Mouse (Mus musculus) midbrain, embryonic 14.5 days (tissue): Measurements from ENCODE around the gene Dennd1a. TPM values are rescaled to one million over a fixed set of nuclear protein-coding genes. Genes with fewer than 3 reads are reported as not detected.

ENCODE experiments used
- ATAC-seq: fragments of 200-750 bp; cut with Nextera tagmentation; 2 replicates; pipeline ENCODE4 v1.8.0; 2017; ENCODE audit warnings: moderate number of reproducible peaks, moderate library complexity; ENCODE audit not compliant: low FRiP score, low TSS enrichment
- DNase-seq: peaks from one replicate; pipeline ENCODE4 v3.0.0-alpha.2; 2015
- H3K27ac ChIP-seq: fragments of 300-500 bp; sonication (generic); replicated peaks from 2 replicates; pipeline ENCODE4 v1.5.1; 2014; ENCODE audit warnings: mild to moderate bottlenecking, low read depth, low read length, moderate library complexity
- H3K27me3 ChIP-seq: fragments of 300-500 bp; sonication (generic); 2 replicates; pipeline ENCODE4 v1.6.1; 2014; ENCODE audit warnings: low read length, control low read depth, mixed read lengths; ENCODE audit not compliant: control insufficient read depth, insufficient read depth
- H3K36me3 ChIP-seq: fragments of 300-500 bp; sonication (generic); 2 replicates; pipeline ENCODE4 v1.6.1; 2014; ENCODE audit warnings: low read length, control low read depth; ENCODE audit not compliant: control insufficient read depth, insufficient read depth
- H3K4me1 ChIP-seq: fragments of 300-500 bp; sonication (generic); 2 replicates; pipeline ENCODE4 v1.6.1; 2014; ENCODE audit warnings: mild to moderate bottlenecking, antibody characterized with exemption, low read length, control low read depth; ENCODE audit not compliant: control insufficient read depth, insufficient read depth
- H3K4me2 ChIP-seq: fragments of 300-500 bp; sonication (generic); 2 replicates; pipeline ENCODE4 v1.6.1; 2014; ENCODE audit warnings: mild to moderate bottlenecking, low read length, moderate library complexity
- H3K4me3 ChIP-seq: fragments of 300-500 bp; sonication (generic); replicated peaks from 2 replicates; pipeline ENCODE4 v1.5.1; 2014; ENCODE audit warnings: low read depth, low read length
- H3K9ac ChIP-seq: fragments of 300-500 bp; sonication (generic); replicated peaks from 2 replicates; pipeline ENCODE4 v1.6.1; 2014; ENCODE audit warnings: mild to moderate bottlenecking, low read length, moderate library complexity
- H3K9me3 ChIP-seq: fragments of 300-500 bp; sonication (generic); 2 replicates; pipeline ENCODE4 v1.6.1; 2016; ENCODE audit warnings: low read length, control low read depth, mixed read lengths; ENCODE audit not compliant: control insufficient read depth
- WGBS: fragments of 180-500 bp; shearing (Covaris S2); extraction: QIAGEN DNeasy Blood & Tissue Kit; methylation state at CpG from one replicate; pipeline ENCODE4 v1.1.7; 2014; 5-methylcytosine and 5-hydroxymethylcytosine counted together
- polyA plus RNA-seq: library from polyadenylated mRNA; unstranded; fragments of >200 nt; fragmentation: Nextera tagmentation; extraction: Ambion mirVana; gene quantifications from 2 replicates; pipeline ENCODE4 v1.2.1, GENCODE M21; 2014

Dennd1a gene
- polyA plus RNA-seq = 16.6 and 18.1 TPM in 2 replicates

DNA sequence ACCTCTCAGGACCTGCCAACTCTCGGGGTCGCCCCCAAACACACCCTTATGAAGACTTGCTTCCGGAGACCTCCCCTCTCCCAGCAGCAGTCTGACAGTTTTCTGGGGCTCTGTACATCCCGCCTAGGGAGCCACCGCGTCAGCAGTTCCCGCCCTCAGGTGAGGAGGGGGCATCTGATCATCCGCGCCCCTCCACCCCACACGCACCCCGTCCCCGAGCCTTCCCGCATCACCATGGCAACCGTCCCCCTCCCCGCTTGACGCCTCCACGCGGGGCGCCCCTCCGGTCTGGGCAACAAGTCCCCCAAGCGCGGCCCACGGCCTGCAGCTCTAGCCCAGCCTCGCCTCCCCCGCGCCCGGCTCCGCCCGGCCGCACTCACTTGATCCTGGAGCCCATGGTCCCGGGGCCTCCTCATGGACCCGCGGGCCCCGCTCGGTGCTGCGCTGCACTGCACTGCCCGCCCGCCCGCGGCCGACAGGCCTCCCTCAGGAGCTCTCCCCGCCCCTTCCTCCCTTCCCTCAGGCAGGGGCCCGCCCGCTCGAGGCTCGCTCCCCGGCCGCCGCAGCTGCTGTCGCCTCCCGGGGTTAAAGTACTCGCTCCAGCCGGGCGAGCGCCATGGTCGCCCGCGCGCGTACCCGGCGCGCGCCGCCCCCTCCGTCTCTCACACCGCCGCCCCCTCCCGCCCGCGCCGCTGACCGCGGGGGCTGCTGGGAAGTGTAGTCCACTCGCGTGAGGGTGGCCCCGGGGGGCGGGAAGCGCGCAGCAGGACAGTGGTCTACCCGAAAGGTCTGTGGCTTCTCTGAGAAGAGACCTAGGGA lies at the start of gene Dennd1a:
Dennd1a (minus strand) TSS at position 658 of the 819 bp plus-strand sequence.
- peak within 1 kb of the TSS; percentile 82 for H3K4me3 ChIP-seq
- H3K36me3 ChIP-seq = no peaks in the 10 kb centered on the region
- peak within 1 kb of the TSS; percentile 81 for H3K9ac ChIP-seq
- WGBS = under 1% methylated on average over 69 of the region's 81 CpGs
- H3K4me1 ChIP-seq = peaks cover 14% of the 10 kb centered on the region
- peak; percentile 94 for DNase-seq
- peak; percentile 94 for ATAC-seq
- H3K9me3 ChIP-seq = no peaks in the 10 kb centered on the region
- H3K27ac ChIP-seq = peak within 1 kb of the TSS; percentile 91
- H3K27me3 ChIP-seq = no peaks in the 10 kb centered on the region
- H3K4me2 ChIP-seq = peak within 1 kb of the TSS; percentile 62

DNA sequence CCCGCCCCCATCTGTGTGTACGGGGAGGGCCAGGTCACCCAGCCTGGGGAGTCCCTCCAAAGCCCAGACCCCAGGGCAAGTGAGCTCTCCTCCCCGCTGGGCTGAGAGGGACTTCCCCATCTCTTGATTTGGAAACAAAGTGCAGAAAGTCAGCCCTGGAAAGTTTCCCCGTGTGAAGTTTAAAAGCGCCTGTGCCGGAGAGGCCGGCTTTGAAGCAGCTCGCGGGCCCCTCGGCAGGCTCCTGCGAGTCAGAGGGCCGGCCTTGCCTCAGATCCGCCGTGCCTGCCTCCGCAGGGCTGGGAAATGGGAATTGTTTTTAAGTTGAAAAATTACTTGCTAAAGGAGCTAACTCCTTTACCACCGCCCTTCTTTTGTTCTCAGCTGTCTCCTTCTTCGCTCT lies 49.4 kb upstream of the Dennd1a start:
- Histone ChIP-seq H3K9me3 (no peaks in the 10 kb centered on the region), H3K36me3 (no peaks in the 10 kb centered on the region), H3K27me3 (peaks cover 65% of the 10 kb centered on the region), H3K9ac (no peak overlapping the region), H3K27ac (no peak overlapping the region), H3K4me3 (0 out of 2 replicates have a peak overlapping the region, but pooled peaks have one; percentile 9), H3K4me2 (peak overlapping the region; percentile 21), H3K4me1 (peaks cover 16% of the 10 kb centered on the region; the same call in 1 of the 2 replicates)
- 2% methylated on average over 17 of the region's 17 CpGs for WGBS
- DNase-seq (peak; percentile 58), ATAC-seq (no peak)

DNA sequence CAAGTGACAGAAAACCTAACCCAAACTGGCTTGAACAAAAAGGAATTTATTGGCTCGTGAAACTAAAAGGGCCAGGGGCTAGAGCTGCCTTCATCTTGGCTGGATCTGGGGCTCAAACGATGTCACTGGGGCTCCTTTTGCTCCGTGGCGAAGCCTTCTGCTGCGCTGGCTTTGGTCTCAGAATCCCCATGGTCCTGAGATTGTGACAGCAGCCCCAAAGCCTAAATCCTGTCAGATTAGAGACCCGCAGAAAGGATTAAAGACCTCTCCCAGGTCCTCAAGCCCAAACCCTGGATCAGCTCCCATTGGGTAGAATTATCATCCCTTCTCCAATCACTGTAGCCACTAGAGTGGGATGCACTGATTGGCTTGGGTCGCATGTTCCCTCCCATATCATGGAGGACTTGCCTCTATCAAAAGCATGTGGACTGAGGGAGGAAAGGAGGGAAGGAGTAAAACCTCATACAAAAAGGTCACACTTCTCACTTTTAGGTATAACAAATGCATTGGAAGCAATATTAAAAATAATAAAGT lies 46.5 kb upstream of the Dennd1a start:
- Histone ChIP-seq H3K4me1 (peaks cover 5% of the 10 kb centered on the region; the same call in 1 of the 2 replicates), H3K4me3 (no peak overlapping the region), H3K4me2 (no peak overlapping the region), H3K36me3 (no peaks in the 10 kb centered on the region), H3K27ac (no peak overlapping the region), H3K9me3 (no peaks in the 10 kb centered on the region), H3K9ac (no peak overlapping the region), H3K27me3 (peaks cover 55% of the 10 kb centered on the region)
- 24% methylated on average over 7 of the region's 7 CpGs for WGBS
- ATAC-seq = no peak
- peak; percentile 39 for DNase-seq

DNA sequence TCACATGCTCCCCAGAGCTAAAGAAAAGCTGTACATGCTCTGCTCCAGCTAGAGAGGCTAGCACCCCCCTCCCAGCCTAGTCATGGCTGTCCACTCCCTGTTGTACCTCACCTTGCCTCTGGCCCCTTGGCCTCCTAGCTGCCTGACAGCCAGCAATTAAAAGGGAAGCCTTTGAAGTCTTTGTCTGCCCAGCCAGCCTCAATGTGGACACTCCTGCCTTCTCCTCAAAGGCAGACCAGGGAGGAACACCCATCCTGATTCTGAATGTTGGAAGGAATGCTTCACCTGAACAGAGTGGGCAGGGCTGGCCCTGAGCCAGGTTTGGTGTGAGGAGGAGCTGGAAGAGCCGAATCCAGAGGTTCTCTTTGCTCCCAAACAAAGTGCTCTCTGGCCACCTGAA lies 39.5 kb upstream of the Dennd1a start:
- Histone ChIP-seq H3K9ac (no peak overlapping the region), H3K27me3 (0 out of 2 replicates have a peak, but pooled peaks cover 5% of the 10 kb centered on the region), H3K27ac (no peak overlapping the region), H3K4me1 (no peaks in the 10 kb centered on the region), H3K4me2 (no peak overlapping the region), H3K4me3 (no peak overlapping the region), H3K9me3 (no peaks in the 10 kb centered on the region), H3K36me3 (no peaks in the 10 kb centered on the region)
- ATAC-seq (no peak), DNase-seq (no peak)
- WGBS = 52% methylated on average over 1 of the region's 1 CpGs

DNA sequence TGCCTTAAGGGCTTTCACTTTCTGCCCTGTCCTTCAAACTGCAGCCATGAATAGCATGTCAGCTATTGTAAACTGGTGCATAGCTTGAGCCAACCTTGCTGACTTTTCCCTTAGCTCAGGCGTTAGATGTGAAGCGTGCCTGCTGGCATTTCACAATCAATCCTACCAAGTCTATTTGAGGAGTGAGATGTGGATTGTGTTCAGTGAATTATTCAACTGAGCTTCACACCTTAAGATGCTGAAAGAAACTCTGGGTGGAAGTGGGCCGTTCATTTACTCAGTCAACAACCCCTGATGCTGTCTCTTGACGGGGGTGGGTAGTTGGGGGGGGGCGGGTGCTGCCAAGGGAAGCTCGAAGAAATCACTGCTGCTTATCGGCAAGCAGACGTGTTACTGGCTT lies 36.2 kb upstream of the Dennd1a start:
- no peaks in the 10 kb centered on the region for H3K27me3 ChIP-seq
- no peak overlapping the region for H3K27ac ChIP-seq
- H3K9ac ChIP-seq = no peak overlapping the region
- H3K4me2 ChIP-seq = no peak overlapping the region
- no peak for DNase-seq
- no peak overlapping the region for H3K4me3 ChIP-seq
- whole genome bisulfite sequencing = 77% methylated on average over 8 of the region's 8 CpGs
- H3K36me3 ChIP-seq = no peaks in the 10 kb centered on the region
- H3K4me1 ChIP-seq = no peaks in the 10 kb centered on the region
- no peaks in the 10 kb centered on the region for H3K9me3 ChIP-seq
- ATAC-seq = no peak

DNA sequence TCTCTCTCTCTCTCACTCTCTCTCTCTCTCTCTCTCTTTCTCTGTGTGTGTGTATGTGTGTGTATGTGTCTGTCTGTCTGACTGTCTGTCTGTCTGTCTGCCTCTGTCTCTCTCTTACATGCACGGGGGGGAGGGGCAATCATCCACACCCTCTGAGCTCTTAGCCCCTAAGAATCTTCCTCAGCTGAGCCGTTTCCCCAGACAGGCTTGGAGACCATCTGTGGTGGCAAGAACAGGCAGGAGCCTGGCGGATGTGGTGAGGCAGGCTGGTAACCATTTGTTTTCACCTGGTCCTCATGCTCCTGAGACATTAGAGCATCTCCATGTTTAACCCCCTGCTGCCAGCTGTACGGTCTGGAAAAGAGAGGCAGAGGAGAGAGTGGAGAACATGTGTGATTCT lies 33.7 kb upstream of the Dennd1a start:
- DNase-seq (no peak), ATAC-seq (no peak)

DNA sequence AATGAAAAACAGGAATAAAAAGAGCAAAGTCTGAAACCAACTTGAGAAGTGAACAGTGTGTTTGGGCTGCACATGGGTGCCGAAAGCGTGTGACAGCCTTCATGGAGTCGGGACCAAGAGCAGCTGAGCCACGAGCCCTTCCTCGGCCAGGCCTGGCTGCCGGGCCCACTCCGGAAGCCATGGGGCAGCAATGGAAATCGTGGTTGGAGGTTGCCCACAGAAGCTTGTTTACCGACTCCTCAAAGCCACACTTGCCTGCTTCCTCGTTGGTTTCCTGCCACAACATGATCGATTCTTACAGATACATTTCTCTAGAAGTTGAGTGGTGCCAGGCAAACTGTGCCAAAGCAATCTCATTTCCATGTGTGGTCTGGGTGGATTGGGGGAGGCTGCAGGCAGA lies 31.9 kb upstream of the Dennd1a start:
- no peaks in the 10 kb centered on the region for H3K9me3 ChIP-seq
- H3K27me3 ChIP-seq = no peaks in the 10 kb centered on the region
- H3K9ac ChIP-seq = no peak overlapping the region
- no peaks in the 10 kb centered on the region for H3K4me1 ChIP-seq
- DNase-seq = no peak
- H3K4me3 ChIP-seq = no peak overlapping the region
- WGBS = 92% methylated on average over 11 of the region's 11 CpGs
- no peak for ATAC-seq
- H3K27ac ChIP-seq = no peak overlapping the region
- H3K36me3 ChIP-seq = no peaks in the 10 kb centered on the region
- no peak overlapping the region for H3K4me2 ChIP-seq

More for the DNA sequence above, 33.7 kb upstream of the Dennd1a start:
- 62% methylated on average over 4 of the region's 4 CpGs for WGBS
- no peak overlapping the region for H3K9ac ChIP-seq
- H3K4me3 ChIP-seq = no peak overlapping the region
- H3K4me1 ChIP-seq = no peaks in the 10 kb centered on the region
- H3K9me3 ChIP-seq = no peaks in the 10 kb centered on the region
- no peaks in the 10 kb centered on the region for H3K27me3 ChIP-seq
- no peaks in the 10 kb centered on the region for H3K36me3 ChIP-seq
- no peak overlapping the region for H3K4me2 ChIP-seq
- H3K27ac ChIP-seq = no peak overlapping the region

DNA sequence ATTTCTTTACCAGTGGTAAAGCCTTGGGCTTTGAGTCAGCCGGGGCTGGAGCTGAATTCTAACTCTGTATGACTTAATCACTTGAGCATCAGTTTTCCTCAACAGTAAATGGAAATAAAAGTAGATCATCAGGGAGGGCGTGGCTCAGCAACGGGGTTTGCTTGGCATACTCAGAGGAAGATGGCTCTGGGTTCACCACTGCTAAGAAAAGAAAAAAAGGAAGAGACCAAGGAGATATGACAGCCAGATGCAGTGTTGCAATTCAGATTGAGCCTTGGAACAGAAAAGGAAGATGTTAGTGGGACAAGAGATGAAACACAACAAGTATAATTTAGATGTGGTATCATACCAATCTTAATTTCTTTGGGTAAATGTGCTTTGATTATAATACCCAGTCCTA lies 26.2 kb upstream of the Dennd1a start:
- no peaks in the 10 kb centered on the region for H3K36me3 ChIP-seq
- H3K9ac ChIP-seq = no peak overlapping the region
- H3K4me2 ChIP-seq = no peak overlapping the region
- WGBS = 50% methylated on average over 3 of the region's 3 CpGs
- DNase-seq (no peak), ATAC-seq (no peak)
- H3K27ac ChIP-seq = no peak overlapping the region
- H3K4me3 ChIP-seq = no peak overlapping the region
- H3K27me3 ChIP-seq = no peaks in the 10 kb centered on the region
- no peaks in the 10 kb centered on the region for H3K9me3 ChIP-seq
- no peaks in the 10 kb centered on the region for H3K4me1 ChIP-seq

DNA sequence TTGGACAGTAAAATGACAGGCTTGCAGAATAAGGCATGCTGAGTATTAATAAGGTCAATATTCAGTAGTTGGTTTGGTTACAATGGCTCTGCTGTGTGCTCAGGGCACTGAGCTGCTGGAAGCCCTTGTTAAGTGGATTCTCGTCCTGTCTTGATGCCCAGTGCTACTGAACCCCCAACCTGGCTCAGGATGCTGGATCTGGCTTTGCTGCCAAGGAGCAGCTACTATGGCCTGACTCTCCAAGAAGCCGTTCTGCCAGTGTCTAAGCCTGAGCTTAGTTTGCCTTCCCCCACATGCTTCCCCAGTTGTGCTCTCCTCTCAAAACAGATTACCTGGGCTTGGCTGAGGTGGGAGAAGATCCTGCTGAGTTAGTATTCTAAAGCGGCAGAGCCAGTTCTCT lies 25.7 kb upstream of the Dennd1a start:
- no peak for ATAC-seq
- Histone ChIP-seq H3K27ac (no peak overlapping the region), H3K27me3 (no peaks in the 10 kb centered on the region), H3K4me1 (no peaks in the 10 kb centered on the region), H3K4me3 (no peak overlapping the region), H3K9ac (no peak overlapping the region), H3K9me3 (no peaks in the 10 kb centered on the region), H3K4me2 (no peak overlapping the region), H3K36me3 (no peaks in the 10 kb centered on the region)
- no peak for DNase-seq
- 56% methylated on average over 3 of the region's 3 CpGs for WGBS
